Mouse (Mus musculus): ENCODE results near the gene Rngtt. TPM values are rescaled to one million over a fixed set of nuclear protein-coding genes. Genes with fewer than 3 reads are reported as not detected.

The Rngtt gene
- polyA plus RNA-seq, 1 experiment from 2014 or later, result 30.5 TPM

DNA sequence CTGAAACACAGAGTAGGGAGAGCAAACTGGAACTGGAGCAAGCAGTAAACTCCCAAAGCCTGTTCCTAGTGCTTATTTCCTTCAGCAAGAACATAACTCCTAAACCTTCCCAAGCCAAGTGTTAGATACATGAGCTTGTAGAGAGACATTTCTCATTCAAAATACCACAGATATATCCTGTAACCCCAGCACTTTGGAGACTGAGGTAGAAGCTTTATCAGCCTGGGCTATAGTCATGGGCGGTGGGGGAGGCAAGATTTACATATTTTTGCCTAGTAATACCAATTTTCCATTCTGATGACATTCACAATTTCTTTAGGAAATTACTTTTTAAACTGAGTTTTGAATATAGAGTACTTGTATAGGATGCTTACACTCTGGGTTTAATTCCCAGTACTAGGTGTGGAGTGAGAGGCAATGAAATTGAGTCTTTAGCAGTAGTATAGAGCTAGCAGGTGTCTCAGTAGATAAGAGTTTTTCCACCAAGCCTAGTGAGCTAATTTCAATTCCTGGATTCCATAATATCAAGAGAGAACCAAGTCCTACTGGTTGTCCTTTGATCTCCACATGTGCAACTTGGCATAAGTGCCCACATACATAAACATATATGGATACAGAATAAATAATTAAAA is 160.7 kb downstream of the Rngtt start:
- DNase-seq (no peak), ATAC-seq (ENCODE audit: low FRiP score, low TSS enrichment) (no peak)
- Histone ChIP-seq H3K36me3 (ENCODE audit: control insufficient read depth, insufficient read depth, low read length) (no peaks in the 10 kb centered on the region), H3K4me1 (ENCODE audit: control insufficient read depth, insufficient read depth, low read length) (no peaks in the 10 kb centered on the region), H3K27me3 (ENCODE audit: control insufficient read depth, insufficient read depth, low read length) (no peaks in the 10 kb centered on the region), H3K4me2 (ENCODE audit: low read length) (no peak overlapping the region), H3K27ac (replicated peaks; ENCODE audit: low read depth, low read length) (no peak overlapping the region), H3K9me3 (ENCODE audit: control insufficient read depth, low read length) (no peaks in the 10 kb centered on the region), H3K4me3 (replicated peaks; ENCODE audit: low read depth, low read length) (no peak overlapping the region), H3K9ac (replicated peaks; ENCODE audit: low read length) (no peak overlapping the region)
- 96% methylated on average over 1 of the region's 1 CpGs for WGBS

DNA sequence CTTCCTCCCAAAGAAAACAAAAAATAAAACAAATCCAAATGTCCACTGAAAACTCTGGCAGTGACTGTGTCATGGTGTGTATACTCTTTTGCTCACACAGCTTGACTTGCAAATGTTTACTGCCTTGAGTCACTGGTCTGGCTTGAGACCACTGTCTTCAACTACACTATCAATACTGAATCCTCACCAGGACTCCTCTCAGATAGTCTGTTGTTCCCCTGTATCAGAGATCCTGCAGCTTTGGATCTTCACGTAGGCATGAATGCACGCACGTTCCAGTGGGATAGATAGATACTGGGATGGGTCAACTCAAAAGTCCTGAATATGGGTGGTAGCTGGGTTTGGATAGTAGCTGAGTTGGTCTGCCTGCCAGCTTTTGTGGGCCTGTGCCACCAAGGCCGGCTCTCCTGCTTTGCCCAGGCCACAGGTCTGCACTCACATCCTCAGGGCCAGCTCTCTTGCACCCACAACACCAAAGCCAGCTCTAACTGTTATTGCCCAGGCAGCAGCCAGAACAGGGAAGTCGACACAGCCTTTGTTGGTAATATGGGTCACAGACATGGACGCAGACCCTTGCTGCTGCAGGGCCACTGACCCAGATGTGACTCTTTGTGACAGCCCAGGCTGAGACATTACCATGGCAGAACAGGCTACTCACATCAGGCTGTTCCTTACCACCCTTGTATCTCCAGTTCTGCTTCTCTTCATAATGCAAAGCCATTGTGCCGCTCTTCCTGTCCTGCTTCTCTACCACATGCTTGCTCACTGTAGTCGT is 168.1 kb downstream of the Rngtt start:
- Histone ChIP-seq H3K27ac (replicated peaks; ENCODE audit: low read depth, low read length) (no peak overlapping the region), H3K36me3 (ENCODE audit: control insufficient read depth, insufficient read depth, low read length) (no peaks in the 10 kb centered on the region), H3K9me3 (ENCODE audit: control insufficient read depth, low read length) (no peaks in the 10 kb centered on the region), H3K4me2 (ENCODE audit: low read length) (no peak overlapping the region), H3K4me3 (replicated peaks; ENCODE audit: low read depth, low read length) (no peak overlapping the region), H3K9ac (replicated peaks; ENCODE audit: low read length) (no peak overlapping the region), H3K4me1 (ENCODE audit: control insufficient read depth, insufficient read depth, low read length) (peaks cover 8% of the 10 kb centered on the region), H3K27me3 (ENCODE audit: control insufficient read depth, insufficient read depth, low read length) (no peaks in the 10 kb centered on the region)
- ATAC-seq (ENCODE audit: low FRiP score, low TSS enrichment) (no peak), DNase-seq (no peak)
- 93% methylated on average over 8 of the region's 8 CpGs for WGBS

DNA sequence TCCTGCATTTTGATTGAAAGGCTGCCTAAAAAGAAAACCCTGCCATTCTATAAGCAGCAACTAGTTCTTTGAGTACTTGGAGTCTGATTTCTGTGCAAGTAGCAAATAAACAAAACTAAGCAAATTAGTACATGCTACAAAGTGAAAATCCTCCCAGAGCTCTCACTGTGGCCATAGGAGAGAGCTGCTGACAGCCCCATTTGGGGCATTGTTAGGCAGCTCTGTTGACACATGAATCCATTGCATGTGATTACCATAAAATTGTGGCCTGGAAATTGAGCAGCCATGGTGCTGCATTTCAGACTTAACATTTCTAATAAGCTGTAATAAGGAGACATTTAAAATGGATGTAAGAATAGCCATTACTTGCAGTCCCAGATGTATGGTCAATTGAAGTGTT is 171.6 kb downstream of the Rngtt start:
- Histone ChIP-seq H3K4me1 (ENCODE audit: control insufficient read depth, insufficient read depth, low read length) (peaks cover 8% of the 10 kb centered on the region), H3K36me3 (ENCODE audit: control insufficient read depth, insufficient read depth, low read length) (no peaks in the 10 kb centered on the region), H3K4me3 (replicated peaks; ENCODE audit: low read depth, low read length) (no peak overlapping the region), H3K27ac (replicated peaks; ENCODE audit: low read depth, low read length) (peak overlapping the region; percentile 42; the same call in 1 of the 2 replicates), H3K27me3 (ENCODE audit: control insufficient read depth, insufficient read depth, low read length) (no peaks in the 10 kb centered on the region), H3K9me3 (ENCODE audit: control insufficient read depth, low read length) (no peaks in the 10 kb centered on the region), H3K9ac (replicated peaks; ENCODE audit: low read length) (no peak overlapping the region), H3K4me2 (ENCODE audit: low read length) (no peak overlapping the region)
- peak; percentile 25 for DNase-seq
- no peak; the same call in 1 of the 2 replicates for ATAC-seq (ENCODE audit: low FRiP score, low TSS enrichment)

DNA sequence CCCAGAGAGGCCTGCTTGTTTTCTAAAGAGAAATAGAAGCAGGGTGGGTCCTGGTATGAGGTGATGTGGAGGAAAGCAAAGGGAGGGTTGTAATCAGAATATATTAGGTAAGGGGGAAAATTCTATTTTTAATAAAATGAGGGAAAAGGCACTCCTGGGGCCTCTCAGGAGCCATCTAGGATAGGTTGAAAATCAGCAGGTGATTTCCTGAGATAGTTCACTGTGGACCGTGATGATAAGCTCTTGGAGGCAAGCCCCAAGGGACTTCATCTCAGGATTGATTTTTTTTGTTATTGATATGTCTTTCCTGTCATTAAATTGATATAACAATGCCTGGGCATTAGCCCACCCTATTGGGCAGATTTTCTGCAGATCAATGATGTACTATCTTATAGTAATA is 175.9 kb downstream of the Rngtt start:
- no peaks in the 10 kb centered on the region for H3K9me3 ChIP-seq (ENCODE audit: control insufficient read depth, low read length)
- H3K4me1 ChIP-seq (ENCODE audit: control insufficient read depth, insufficient read depth, low read length), result peaks cover 8% of the 10 kb centered on the region

DNA sequence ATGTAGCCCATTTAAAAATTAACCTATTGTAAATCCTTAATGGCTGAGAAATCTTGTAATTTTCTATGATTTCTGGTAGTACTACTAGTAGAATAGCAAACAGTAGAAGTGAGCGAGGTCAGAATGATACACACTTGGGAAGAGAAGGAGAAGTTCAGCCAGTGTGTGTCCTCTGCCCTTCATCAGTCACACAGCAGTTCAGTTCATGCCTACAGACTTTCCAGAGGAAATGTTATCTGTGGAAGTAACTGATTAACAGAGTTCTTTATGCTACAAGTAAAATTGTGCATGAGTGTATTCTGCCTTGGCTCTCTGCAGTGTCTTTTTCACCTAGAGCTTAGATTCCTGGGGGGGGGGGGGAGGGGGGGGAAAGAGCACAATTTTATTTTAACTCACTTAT is 181.0 kb downstream of the Rngtt start:
- no peak overlapping the region for H3K9ac ChIP-seq (replicated peaks; ENCODE audit: low read length)
- peaks cover 6% of the 10 kb centered on the region; the same call in 1 of the 2 replicates for H3K9me3 ChIP-seq (ENCODE audit: control insufficient read depth, low read length)
- no peaks in the 10 kb centered on the region for H3K27me3 ChIP-seq (ENCODE audit: control insufficient read depth, insufficient read depth, low read length)
- H3K27ac ChIP-seq (replicated peaks; ENCODE audit: low read depth, low read length), result no peak overlapping the region
- H3K36me3 ChIP-seq (ENCODE audit: control insufficient read depth, insufficient read depth, low read length), result no peaks in the 10 kb centered on the region
- no peak overlapping the region for H3K4me2 ChIP-seq (ENCODE audit: low read length)
- ATAC-seq (ENCODE audit: low FRiP score, low TSS enrichment), result no peak
- H3K4me3 ChIP-seq (replicated peaks; ENCODE audit: low read depth, low read length), result no peak overlapping the region
- DNase-seq, result no peak
- H3K4me1 ChIP-seq (ENCODE audit: control insufficient read depth, insufficient read depth, low read length), result no peaks in the 10 kb centered on the region
- WGBS, result 100% methylated on average over 1 of the region's 1 CpGs

More for the DNA sequence above, 175.9 kb downstream of the Rngtt start:
- Histone ChIP-seq H3K27me3 (ENCODE audit: control insufficient read depth, insufficient read depth, low read length) (no peaks in the 10 kb centered on the region), H3K9ac (replicated peaks; ENCODE audit: low read length) (no peak overlapping the region), H3K36me3 (ENCODE audit: control insufficient read depth, insufficient read depth, low read length) (no peaks in the 10 kb centered on the region), H3K27ac (replicated peaks; ENCODE audit: low read depth, low read length) (no peak overlapping the region), H3K4me3 (replicated peaks; ENCODE audit: low read depth, low read length) (no peak overlapping the region), H3K4me2 (ENCODE audit: low read length) (no peak overlapping the region)
- 63% methylated on average over 1 of the region's 1 CpGs for WGBS
- ATAC-seq (ENCODE audit: low FRiP score, low TSS enrichment) (no peak), DNase-seq (no peak)

DNA sequence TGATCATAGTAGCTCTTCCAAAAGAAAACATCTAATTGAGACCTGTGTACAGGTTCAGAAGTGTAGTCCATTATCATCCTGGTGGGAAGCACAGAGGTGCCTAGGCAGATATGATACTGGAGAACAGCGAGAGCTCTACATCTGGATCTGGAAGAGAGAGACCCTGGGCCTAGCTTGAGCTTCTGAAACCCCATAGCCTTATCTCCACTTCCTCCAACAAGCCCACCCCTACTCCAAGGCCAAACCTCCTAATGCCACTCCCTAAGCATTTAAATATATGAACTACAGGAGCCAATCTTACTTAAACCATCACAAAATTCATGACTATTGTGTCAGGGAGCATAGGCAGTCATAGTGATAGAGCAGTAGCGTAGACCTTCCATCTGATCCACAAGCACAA is 184.3 kb downstream of the Rngtt start:
- WGBS, result 99% methylated on average over 2 of the region's 2 CpGs
- no peak for ATAC-seq (ENCODE audit: low FRiP score, low TSS enrichment)
- no peak overlapping the region for H3K9ac ChIP-seq (replicated peaks; ENCODE audit: low read length)

DNA sequence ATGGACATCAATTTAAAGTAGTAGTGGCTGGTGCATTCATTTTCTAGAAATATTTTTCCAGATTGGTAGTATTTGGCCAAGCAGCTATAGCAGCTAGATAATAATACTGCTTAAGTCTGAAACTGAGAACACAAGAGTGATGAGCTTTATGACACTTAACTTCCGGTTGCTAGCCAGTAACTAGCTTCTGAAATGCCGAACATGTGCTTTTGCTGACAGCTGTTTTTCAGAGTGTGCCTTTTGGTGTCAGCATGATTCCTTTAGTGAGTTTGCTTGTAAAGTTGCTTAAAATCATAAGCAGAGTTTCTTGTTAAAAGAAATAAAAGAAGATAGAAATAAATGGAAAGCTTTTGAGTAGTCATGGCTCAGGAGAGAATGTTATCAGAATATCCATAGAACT is 186.9 kb downstream of the Rngtt start:
- Histone ChIP-seq H3K27me3 (ENCODE audit: control insufficient read depth, insufficient read depth, low read length) (no peaks in the 10 kb centered on the region), H3K36me3 (ENCODE audit: control insufficient read depth, insufficient read depth, low read length) (0 out of 2 replicates have a peak, but pooled peaks cover 7% of the 10 kb centered on the region), H3K9ac (replicated peaks; ENCODE audit: low read length) (no peak overlapping the region), H3K27ac (replicated peaks; ENCODE audit: low read depth, low read length) (no peak overlapping the region), H3K4me1 (ENCODE audit: control insufficient read depth, insufficient read depth, low read length) (peaks cover 12% of the 10 kb centered on the region), H3K4me2 (ENCODE audit: low read length) (no peak overlapping the region), H3K4me3 (replicated peaks; ENCODE audit: low read depth, low read length) (no peak overlapping the region), H3K9me3 (ENCODE audit: control insufficient read depth, low read length) (peaks cover 6% of the 10 kb centered on the region; the same call in 1 of the 2 replicates)
- 34% methylated on average over 2 of the region's 2 CpGs for WGBS
- no peak for DNase-seq
- ATAC-seq (ENCODE audit: low FRiP score, low TSS enrichment), result no peak

More for the DNA sequence above, 184.3 kb downstream of the Rngtt start:
- no peak overlapping the region for H3K27ac ChIP-seq (replicated peaks; ENCODE audit: low read depth, low read length)
- peaks cover 6% of the 10 kb centered on the region; the same call in 1 of the 2 replicates for H3K9me3 ChIP-seq (ENCODE audit: control insufficient read depth, low read length)
- H3K4me1 ChIP-seq (ENCODE audit: control insufficient read depth, insufficient read depth, low read length), result peaks cover 9% of the 10 kb centered on the region
- DNase-seq, result no peak
- H3K4me2 ChIP-seq (ENCODE audit: low read length), result no peak overlapping the region
- no peak overlapping the region for H3K4me3 ChIP-seq (replicated peaks; ENCODE audit: low read depth, low read length)
- H3K36me3 ChIP-seq (ENCODE audit: control insufficient read depth, insufficient read depth, low read length), result no peaks in the 10 kb centered on the region
- H3K27me3 ChIP-seq (ENCODE audit: control insufficient read depth, insufficient read depth, low read length), result no peaks in the 10 kb centered on the region

DNA sequence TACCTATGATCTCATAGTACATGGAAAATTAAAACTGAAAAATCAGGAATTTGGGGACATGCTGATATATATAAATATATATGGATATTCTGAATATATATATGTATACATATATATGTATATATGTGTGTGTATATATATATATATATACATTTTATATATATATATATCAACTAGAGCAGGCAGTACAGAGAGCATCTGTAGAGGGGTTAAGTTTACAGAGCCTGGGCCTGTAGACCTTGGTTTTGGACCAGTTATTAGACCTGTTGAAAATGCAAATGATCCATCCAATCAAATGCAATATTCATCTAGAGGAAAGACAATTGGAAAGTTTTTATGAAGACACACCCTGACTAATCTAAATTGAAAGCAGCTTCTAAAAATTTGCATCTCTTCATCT is 187.5 kb downstream of the Rngtt start:
- Histone ChIP-seq H3K4me1 (ENCODE audit: control insufficient read depth, insufficient read depth, low read length) (peaks cover 12% of the 10 kb centered on the region), H3K27me3 (ENCODE audit: control insufficient read depth, insufficient read depth, low read length) (no peaks in the 10 kb centered on the region), H3K27ac (replicated peaks; ENCODE audit: low read depth, low read length) (no peak overlapping the region), H3K36me3 (ENCODE audit: control insufficient read depth, insufficient read depth, low read length) (0 out of 2 replicates have a peak, but pooled peaks cover 12% of the 10 kb centered on the region), H3K4me3 (replicated peaks; ENCODE audit: low read depth, low read length) (no peak overlapping the region), H3K9me3 (ENCODE audit: control insufficient read depth, low read length) (peaks cover 6% of the 10 kb centered on the region; the same call in 1 of the 2 replicates), H3K9ac (replicated peaks; ENCODE audit: low read length) (no peak overlapping the region), H3K4me2 (ENCODE audit: low read length) (no peak overlapping the region)
- ATAC-seq (ENCODE audit: low FRiP score, low TSS enrichment), result no peak
- DNase-seq, result no peak
